Comparison of ENCODE assay signal across 23 mouse cellular contexts in the genomic region with DNA sequence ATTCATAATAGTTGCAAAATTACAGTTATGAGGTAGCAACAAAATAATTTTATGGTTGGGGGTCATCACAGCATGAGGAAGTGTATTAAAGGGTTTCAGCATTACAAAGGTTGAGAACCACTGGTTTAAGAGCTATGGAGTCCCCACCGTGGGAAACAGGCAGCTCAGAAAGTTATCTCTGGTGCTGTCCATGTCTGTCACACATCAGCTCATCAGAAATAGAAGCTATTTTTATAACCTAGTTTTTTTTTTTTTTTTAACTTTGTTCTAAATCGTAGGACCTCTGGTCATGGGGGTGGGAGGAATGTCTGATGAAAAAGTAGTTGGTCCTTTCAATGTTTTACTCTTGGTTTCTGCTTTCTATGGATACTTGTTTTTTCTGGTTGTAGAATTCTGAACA.
"Had no signal": no experiment of that assay in that cellular context is flagged by ENCODE, and none has a peak within 500 bp of the region (broad histone marks: within the 10 kb centered on the region; RNA-seq: fewer than 3 reads in every experiment).

No protein-coding gene starts in this region.

- H3K9me3 ChIP-seq: heart, embryonic 10.5 days; heart, embryonic 12.5 days; heart, embryonic 15.5 days; hindbrain, embryonic 13.5 days; hindbrain, embryonic 15.5 days; kidney, embryonic 15.5 days; limb, embryonic 13.5 days had no signal

- H3K27ac ChIP-seq: heart, embryonic 10.5 days; heart, embryonic 15.5 days; hindbrain, embryonic 13.5 days; hindbrain, embryonic 15.5 days; hindbrain, postnatal 0 days; kidney, embryonic 15.5 days; kidney, postnatal 0 days; limb, embryonic 13.5 days had no signal

- H3K4me1 ChIP-seq: hindbrain, embryonic 13.5 days; hindbrain, embryonic 15.5 days; limb, embryonic 13.5 days had no signal

- H3K4me3 ChIP-seq: heart, embryonic 10.5 days; heart, embryonic 12.5 days; heart, embryonic 15.5 days; hindbrain, embryonic 13.5 days; hindbrain, embryonic 15.5 days; kidney, embryonic 15.5 days; limb, embryonic 13.5 days had no signal

- H3K4me2 ChIP-seq: heart, embryonic 12.5 days; heart, embryonic 15.5 days; hindbrain, embryonic 13.5 days; hindbrain, embryonic 15.5 days; kidney, embryonic 15.5 days; limb, embryonic 13.5 days had no signal

- H3K9ac ChIP-seq: forebrain, postnatal 0 days; heart, embryonic 12.5 days; heart, embryonic 15.5 days; hindbrain, embryonic 13.5 days; hindbrain, embryonic 15.5 days; kidney, embryonic 15.5 days; limb, embryonic 13.5 days had no signal

- DNase-seq: forebrain, postnatal 0 days; gastrocnemius, postnatal 14 days; gastrocnemius, postnatal 36 days; heart, postnatal 14 days; heart, postnatal 36 days; kidney, adult 11 months; kidney, adult 2 months; kidney, adult 9 months; kidney, postnatal 14 days; kidney, postnatal 36 days; layer of hippocampus, adult 9-11 months; layer of hippocampus, postnatal 36 days; left cerebral cortex, postnatal 4 days had no signal

- H3K27me3 ChIP-seq: heart, embryonic 12.5 days; heart, embryonic 15.5 days; hindbrain, embryonic 13.5 days; hindbrain, embryonic 15.5 days; kidney, embryonic 15.5 days; limb, embryonic 13.5 days had no signal

- ATAC-seq: forebrain, postnatal 0 days; hindbrain, postnatal 0 days; intestine, embryonic 16.5 days had no signal
